Mouse (Mus musculus) thymus, adult 2 months (tissue): ENCODE data around the gene Gm11444.

Source experiments
- CTCF ChIP-seq: fragments of 200-500 bp; IDR thresholded peaks from 2 replicates; pipeline ENCODE4 v1.5.1; 2012; ENCODE audit warnings: mild to moderate bottlenecking, control low read depth, low read length, moderate library complexity, borderline replicate concordance; ENCODE audit not compliant: control insufficient read depth, poor library complexity, insufficient read depth; ENCODE audit errors: extremely low read depth
- POLR2A ChIP-seq: fragments of 200-500 bp; IDR thresholded peaks from 2 replicates; pipeline ENCODE4 v1.6.1; 2012; ENCODE audit warnings: mild to moderate bottlenecking, low read length, control low read depth, moderate library complexity; ENCODE audit not compliant: control insufficient read depth, poor library complexity, insufficient read depth; ENCODE audit errors: extremely low read depth

DNA sequence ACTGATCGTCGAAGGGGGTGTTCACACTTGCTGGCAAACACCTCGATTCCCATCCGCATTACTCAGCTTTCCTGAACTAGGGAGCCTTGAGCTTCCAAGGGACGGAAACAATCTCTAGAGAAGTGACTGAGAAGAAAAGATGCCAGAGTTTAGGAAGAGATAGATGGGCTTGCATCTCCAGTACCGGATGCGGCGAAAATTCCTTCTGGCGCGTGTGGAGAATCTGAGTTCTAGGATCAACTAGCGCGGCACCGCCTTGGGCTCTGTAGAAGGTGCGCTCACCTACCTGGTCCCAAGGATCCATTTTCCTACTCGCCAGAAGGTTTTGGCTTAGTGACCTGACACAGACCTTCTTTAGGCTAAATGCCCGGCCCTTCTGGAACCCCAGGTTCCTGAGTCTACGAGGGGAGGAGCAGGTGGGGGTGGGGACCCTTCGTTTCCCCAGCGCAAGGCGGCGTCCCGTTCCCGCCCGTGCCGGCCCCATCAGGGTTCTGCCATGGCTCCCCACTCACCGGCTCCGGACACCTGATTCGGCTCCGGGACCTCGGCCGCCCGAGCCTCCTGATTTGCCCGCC is 18.4 kb downstream of the Gm11444 start:
- no peak for TF ChIP-seq CTCF
- TF ChIP-seq POLR2A, result no peak
